ENCODE assay signal across 12 mouse cellular contexts in genomic region chr5:96804304-96804703, GRCm38 (mm10). TPM values are rescaled to one million over a fixed set of nuclear protein-coding genes. Genes with fewer than 3 reads are reported as not detected.
A peak's percentile ranks its signal among the peaks of the same experiment; 100 is the strongest.
DNase-seq lines count a peak whose midpoint lies in the region; ATAC-seq and TF ChIP-seq lines count a peak whose summit lies in the region.
"Had no signal": no experiment of that assay in that cellular context is flagged by ENCODE, and none has a peak within 500 bp of the region (broad histone marks: within the 10 kb centered on the region; RNA-seq: fewer than 3 reads in every experiment).

No protein-coding gene starts in this region.

- no peak for TF ChIP-seq CTCF in stomach, postnatal 0 days (IDR thresholded peaks at IDR 0.05; ENCODE audit: low read depth)

- H3K4me2 ChIP-seq in heart, embryonic 12.5 days: no peak overlapping the region
- H3K4me2 ChIP-seq in stomach, postnatal 0 days (replicated peaks; ENCODE audit: low read depth): no peak overlapping the region
- H3K4me2 ChIP-seq: embryonic facial prominence, embryonic 13.5 days; liver, embryonic 11.5 days had no signal

- intact Hi-C loops in heart, postnatal 36 days (cut with DNase I): no loop called here

- H3K4me3 ChIP-seq in heart, embryonic 12.5 days: no peak overlapping the region
- no peak overlapping the region for H3K4me3 ChIP-seq in stomach, postnatal 0 days (ENCODE audit: low read depth, low read length)
- H3K4me3 ChIP-seq: embryonic facial prominence, embryonic 13.5 days had no signal

- H3K36me3 ChIP-seq in heart, embryonic 12.5 days: peaks cover 5% of the 10 kb centered on the region; the same call in 1 of the 2 replicates
- H3K36me3 ChIP-seq in stomach, postnatal 0 days (ENCODE audit: control insufficient read depth, insufficient read depth, low read length): no peaks in the 10 kb centered on the region
- H3K36me3 ChIP-seq: embryonic facial prominence, embryonic 13.5 days had no signal

- TF ChIP-seq EP300 in stomach, postnatal 0 days (optimal IDR thresholded peaks at IDR 0.05): no peak

- WGBS in heart, embryonic 12.5 days: 54% methylated on average over 4 of the region's 4 CpGs
- 61% methylated on average over 4 of the region's 4 CpGs for WGBS in stomach, postnatal 0 days

- peaks cover 44% of the 10 kb centered on the region for H3K4me1 ChIP-seq in heart, embryonic 12.5 days (replicated peaks)
- peaks cover 3% of the 10 kb centered on the region; the same call in 1 of the 2 replicates for H3K4me1 ChIP-seq in stomach, postnatal 0 days (replicated peaks; ENCODE audit: control insufficient read depth, insufficient read depth)

- H3K9me3 ChIP-seq in heart, embryonic 12.5 days (replicated peaks): no peaks in the 10 kb centered on the region
- no peaks in the 10 kb centered on the region for H3K9me3 ChIP-seq in stomach, postnatal 0 days (ENCODE audit: control insufficient read depth, low read length)
- H3K9me3 ChIP-seq: embryonic facial prominence, embryonic 13.5 days had no signal

- no peaks in the 10 kb centered on the region for H3K27me3 ChIP-seq in heart, embryonic 12.5 days (replicated peaks)
- no peaks in the 10 kb centered on the region for H3K27me3 ChIP-seq in stomach, postnatal 0 days (ENCODE audit: control insufficient read depth, insufficient read depth, low read length)
- H3K27me3 ChIP-seq: embryonic facial prominence, embryonic 13.5 days had no signal

- DNase-seq in heart, adult 9 months (ENCODE audit: low spot score in 2 of 2): peak; percentile 64 to 84
- no peak for DNase-seq in heart, postnatal 36 days
- peak; percentile 32 to 50 for DNase-seq in kidney, postnatal 25 days
- no peak for DNase-seq in stomach, postnatal 0 days (ENCODE audit: low spot score)
- no peak for DNase-seq in layer of hippocampus, postnatal 36 days
- DNase-seq in gastrocnemius, adult 8-10 months (ENCODE audit: low spot score in 2 of 2): no peak
- DNase-seq: thymus, adult 2 months had no signal

- H3K27ac ChIP-seq in heart, embryonic 12.5 days (ENCODE audit: poor library complexity, severe bottlenecking): no peak overlapping the region
- H3K27ac ChIP-seq in stomach, postnatal 0 days (replicated peaks): 0 out of 2 replicates have a peak overlapping the region, but pooled peaks have one; percentile 4
- H3K27ac ChIP-seq: embryonic facial prominence, embryonic 13.5 days; hindbrain, postnatal 0 days had no signal

- no peak overlapping the region for H3K9ac ChIP-seq in heart, embryonic 12.5 days
- no peak overlapping the region for H3K9ac ChIP-seq in stomach, postnatal 0 days (ENCODE audit: low read length)
- H3K9ac ChIP-seq: embryonic facial prominence, embryonic 13.5 days had no signal

- ATAC-seq in heart, embryonic 12.5 days (ENCODE audit: insufficient number of reproducible peaks, low FRiP score): peak; percentile 52; the same call in 1 of the 2 replicates
- peak; percentile 55 for ATAC-seq in stomach, postnatal 0 days (ENCODE audit: low FRiP score, low TSS enrichment)
- ATAC-seq: hindbrain, postnatal 0 days; midbrain, embryonic 16.5 days had no signal

RNA-seq across cellular contexts. Expression of gene Anxa3, which starts 11.2 kb away (rescaled TPM):
- total RNA-seq in heart, postnatal 36 days (2021): 10 to 100 TPM; 28.9 to 29.3 TPM
- 49.3 and 56.3 TPM in 2 replicates for polyA plus RNA-seq in heart, embryonic 12.5 days (2016; fragmentation: Nextera tagmentation; extraction: Ambion mirVana)
- 83.6 and 91.4 TPM in 2 replicates for polyA plus RNA-seq in stomach, postnatal 0 days (2015; fragmentation: Nextera tagmentation; extraction: Ambion mirVana)
- 10 to 100 TPM in 1 of 2 experiments, 1 to 10 TPM in 1; 10.0 to 10.6 TPM for total RNA-seq in layer of hippocampus, postnatal 36 days (2021)
- 10 to 100 TPM in 2 of 4 experiments, 1 to 10 TPM in 2; 6.2 to 12.2 (median 10.0) TPM for total RNA-seq in gastrocnemius, adult 8-10 months (2022)

Comparison
In these comparisons a context has a peak if more than half of its experiments do, and no peak if none do; other contexts are left out.
1. DNase-seq: peak in heart, adult 9 months (2 of 2) and kidney, postnatal 25 days (2 of 2); none in heart, postnatal 36 days (0 of 2), stomach, postnatal 0 days (single experiment), layer of hippocampus, postnatal 36 days (0 of 2) and gastrocnemius, adult 8-10 months (0 of 2).